Mouse (Mus musculus) adrenal gland, adult 2 months (tissue): ENCODE data around the gene Slc25a28. TPM values are rescaled to one million over a fixed set of nuclear protein-coding genes. Genes with fewer than 3 reads are reported as not detected.

Experiments used
- DNase-seq: peaks from one replicate; pipeline ENCODE4 v3.0.0; 2021
- long read RNA-seq: library from polyadenylated mRNA; stranded (forward); transcript quantifications from one replicate; pipeline ENCODE4 v2.0.0, GENCODE M21; 2021
- polyA plus RNA-seq: library from polyadenylated mRNA; depleted of rRNA; stranded (reverse); fragments of >200 nt; gene quantifications from 2 replicates; pipeline ENCODE4 v1.2.3, GENCODE M21; 2012; rRNA removed
- total RNA-seq, 2 experiments: library from RNA; stranded (reverse); gene quantifications; 2 replicates each; pipeline ENCODE4 v1.2.3; 2021

Gene Slc25a28
- total RNA-seq = 10 to 100 TPM; 62.3 to 73.1 TPM
- polyA plus RNA-seq = 93.6 and 111 TPM in 2 replicates
- long read RNA-seq, transcript Slc25a28-201 (4 exons, 1,535 nt) = major isoform, 41 of 53 reads
- long read RNA-seq, partial matches to known transcripts = 1 of 53 reads
- long read RNA-seq, other reads (novel, unspliced or antisense) = 10 of 53 reads

DNA sequence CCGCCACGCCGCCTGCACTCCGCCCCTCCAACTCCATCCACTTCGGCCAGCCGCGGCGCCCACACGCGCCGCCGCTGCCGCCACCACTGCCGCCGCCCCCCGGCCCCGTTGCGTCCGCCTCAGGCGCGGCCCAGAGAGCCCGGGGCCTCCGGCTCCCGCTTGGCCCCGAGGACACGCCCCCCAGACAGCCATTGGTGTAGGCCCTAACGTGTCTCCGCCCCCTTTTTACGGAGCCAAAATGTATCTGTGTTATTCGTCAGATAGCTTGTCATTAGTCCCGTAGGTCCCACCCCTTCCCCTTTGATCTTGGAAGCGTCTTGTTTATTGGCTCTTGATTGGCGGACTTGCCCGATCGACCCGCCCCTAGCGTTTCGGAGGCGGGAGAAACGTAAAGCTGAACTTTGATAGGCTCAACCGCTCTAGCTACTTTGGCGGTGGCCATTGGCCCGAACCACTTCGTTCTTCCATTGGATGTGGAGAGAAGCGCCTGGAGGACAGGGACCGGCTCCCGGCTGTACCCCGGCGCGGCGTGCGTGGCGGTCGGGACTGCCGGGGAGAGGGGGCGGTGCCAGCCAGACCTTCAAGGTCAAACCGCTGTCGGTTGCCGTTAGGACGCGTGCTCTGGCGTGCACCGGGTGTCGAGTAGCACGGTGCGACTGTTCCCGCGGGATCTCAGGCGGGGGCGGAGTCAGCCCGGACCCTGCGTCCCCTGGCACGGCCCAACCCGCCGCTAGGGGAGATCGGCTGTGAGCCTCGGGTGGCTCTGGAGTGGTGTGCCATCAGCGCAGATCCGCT is at the start of gene Slc25a28:
TSS of gene Slc25a28 (minus strand) at position 152 of the 795 bp plus-strand sequence.
- DNase-seq = peak; percentile 98

DNA sequence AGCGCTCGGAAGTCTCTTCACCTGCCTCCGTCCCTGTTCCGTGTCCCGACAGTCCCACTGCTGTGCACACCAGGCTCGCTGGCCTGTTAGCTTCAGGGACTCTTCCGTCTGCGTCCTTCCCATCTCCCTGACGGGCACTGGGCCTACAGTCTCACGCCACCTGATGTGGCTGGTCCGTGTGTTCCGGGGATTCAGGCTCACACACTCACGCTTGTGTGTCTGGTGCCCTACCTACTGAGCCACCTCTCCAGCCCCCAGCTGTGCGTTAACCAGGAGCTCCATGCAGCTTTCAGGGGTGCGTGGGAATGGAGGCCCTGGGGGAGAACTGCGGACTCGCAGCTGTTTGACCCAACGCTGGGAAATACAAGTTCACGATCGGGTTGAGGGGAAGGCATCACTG is 49.5 kb upstream of the Slc25a28 start:
- no peak for DNase-seq

GRCm38 (mm10) chr19:43723501-43723900 is 48.8 kb upstream of the Slc25a28 start:
- DNase-seq = peak; percentile 73

- DNase-seq = no peak
Measured at GRCm38 (mm10) chr19:43722891-43723290, 48.2 kb upstream of the Slc25a28 start.

GRCm38 (mm10) chr19:43720061-43720460 is 45.4 kb upstream of the Slc25a28 start:
- DNase-seq = no peak

DNA sequence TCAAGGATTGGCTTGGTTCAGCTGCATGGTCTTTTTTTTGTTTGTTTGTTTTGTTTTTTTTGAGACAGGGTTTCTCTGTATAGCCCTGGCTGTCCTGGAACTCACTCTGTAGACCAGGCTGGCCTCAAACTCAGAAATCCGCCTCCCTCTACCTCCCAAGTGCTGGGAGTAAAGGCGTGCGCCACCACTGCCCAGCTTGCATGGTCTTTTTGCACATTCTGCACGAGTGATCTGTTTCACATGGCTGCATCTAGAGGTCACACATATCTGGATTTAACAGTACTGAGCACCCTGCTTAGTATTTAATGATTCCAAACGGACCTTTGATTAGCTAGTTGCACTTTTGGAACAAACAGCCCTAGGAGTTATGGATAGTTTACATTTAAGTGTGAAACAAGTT is 37.3 kb upstream of the Slc25a28 start:
- DNase-seq = no peak

- no peak for DNase-seq
Measured at GRCm38 (mm10) chr19:43711159-43711916, 36.7 kb upstream of the Slc25a28 start.

DNA sequence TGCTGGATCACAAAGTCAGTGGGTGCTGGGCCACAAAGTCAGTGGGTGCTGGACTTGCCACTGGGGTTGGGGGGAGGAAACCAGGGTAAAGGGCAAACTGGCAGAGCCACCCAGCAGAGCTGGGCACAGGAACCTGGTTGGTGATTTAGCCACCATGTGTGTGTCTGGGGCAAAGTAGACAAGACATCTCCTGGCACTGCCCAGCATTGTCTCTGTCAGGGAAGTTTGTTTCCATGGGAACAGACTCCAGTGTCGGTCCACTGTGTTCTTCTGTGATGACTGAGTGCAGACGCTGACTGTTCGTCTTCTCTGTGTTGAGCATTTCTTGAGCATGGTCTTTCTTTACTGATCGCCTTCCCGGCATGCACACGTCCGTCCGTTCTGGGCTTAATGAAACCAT is 34.6 kb upstream of the Slc25a28 start:
- DNase-seq = no peak

GRCm38 (mm10) chr19:43708206-43708605 is 33.5 kb upstream of the Slc25a28 start:
- no peak for DNase-seq

GRCm38 (mm10) chr19:43704787-43705497 is 30.3 kb upstream of the Slc25a28 start:
- DNase-seq = no peak

DNA sequence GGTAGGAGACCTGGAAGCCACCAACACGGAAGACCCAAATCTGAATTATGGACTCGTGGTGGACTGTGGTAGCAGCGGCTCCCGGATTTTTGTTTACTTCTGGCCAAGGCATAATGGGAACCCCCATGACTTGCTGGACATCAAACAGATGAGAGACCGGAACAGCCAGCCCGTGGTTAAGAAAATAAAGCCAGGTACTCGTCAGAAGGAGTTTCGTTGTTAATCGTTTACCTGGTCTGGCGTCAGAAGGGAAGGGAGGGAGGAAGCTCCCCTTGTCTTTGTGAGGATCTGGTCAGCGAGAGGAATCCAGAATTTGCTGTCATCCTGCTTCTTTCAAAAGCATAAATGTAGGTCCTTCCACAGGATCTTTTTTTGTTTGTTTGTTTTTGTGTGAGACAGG is 29.5 kb upstream of the Slc25a28 start:
- no peak for DNase-seq

DNA sequence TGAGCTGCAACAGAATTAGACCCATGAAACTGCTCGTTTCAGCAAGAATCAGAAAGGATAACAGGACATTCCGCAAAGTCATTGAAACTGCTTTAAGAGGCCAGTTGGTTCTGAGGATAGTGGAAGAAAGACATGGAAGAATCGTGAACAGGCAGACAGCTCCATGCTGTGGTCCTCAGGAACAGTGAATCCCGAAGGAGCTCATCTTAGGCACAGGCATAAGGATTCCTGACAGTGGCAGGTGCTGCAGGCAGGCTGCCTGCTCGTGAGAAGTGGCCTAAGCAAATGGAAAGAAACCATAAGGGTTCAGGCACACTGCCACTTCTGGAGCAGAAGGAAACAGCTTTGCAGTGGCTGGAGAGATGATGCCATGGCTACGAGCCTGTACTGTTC is 25.1 kb upstream of the Slc25a28 start:
- DNase-seq = no peak

- no peak for DNase-seq
Measured at GRCm38 (mm10) chr19:43699021-43699762, 24.5 kb upstream of the Slc25a28 start.

GRCm38 (mm10) chr19:43697666-43698370 is 23.1 kb upstream of the Slc25a28 start:
- DNase-seq = no peak

- DNase-seq = no peak
Measured at GRCm38 (mm10) chr19:43695514-43695964, 20.9 kb upstream of the Slc25a28 start.

GRCm38 (mm10) chr19:43692815-43693214 is 18.1 kb upstream of the Slc25a28 start:
- no peak for DNase-seq

DNA sequence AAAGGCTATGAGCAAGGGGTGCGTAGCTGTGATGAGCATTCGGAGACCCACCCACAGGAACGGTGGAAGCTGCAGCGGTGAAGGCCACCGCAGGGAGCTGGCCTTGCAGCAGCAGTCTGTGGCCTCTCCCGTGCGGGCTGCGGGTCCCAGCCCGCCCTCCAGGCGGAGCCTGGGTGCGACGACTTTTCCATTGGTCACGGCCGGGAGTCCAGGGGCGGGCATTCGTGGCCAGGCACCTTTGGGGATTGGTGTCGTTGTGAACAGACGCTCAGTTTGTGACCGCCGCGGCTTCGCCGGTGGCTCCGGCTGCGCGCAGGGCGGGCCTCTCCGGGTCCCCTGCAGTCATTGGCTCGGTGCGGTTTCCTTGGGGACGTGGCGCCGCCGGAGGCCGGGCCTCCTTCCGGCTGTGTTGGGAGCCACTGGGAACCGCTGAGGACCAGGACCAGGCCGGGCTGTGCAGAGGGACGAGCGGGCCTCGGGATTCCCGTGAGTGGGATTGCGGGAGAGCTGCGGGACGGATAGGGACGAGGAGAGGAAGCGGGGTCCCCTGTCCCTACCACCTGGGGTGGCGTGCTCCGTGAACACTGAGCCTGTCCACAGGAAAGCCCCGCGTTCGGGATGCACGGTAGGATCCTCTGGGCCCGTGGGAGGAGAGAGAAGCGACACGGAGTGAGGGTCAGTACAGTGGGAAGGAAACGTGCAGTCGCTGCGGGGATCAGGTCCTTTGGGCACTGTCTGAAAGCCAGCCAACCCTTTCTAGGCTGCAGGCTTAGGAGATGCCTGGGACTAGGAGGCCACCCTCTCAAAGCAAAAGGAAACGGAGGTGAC is 15.0 kb upstream of the Slc25a28 start, which contains the start of gene Entpd7:
TSS of gene Entpd7 (plus strand) at position 254 of the 828 bp plus-strand sequence.
- DNase-seq = peak; percentile 99

DNA sequence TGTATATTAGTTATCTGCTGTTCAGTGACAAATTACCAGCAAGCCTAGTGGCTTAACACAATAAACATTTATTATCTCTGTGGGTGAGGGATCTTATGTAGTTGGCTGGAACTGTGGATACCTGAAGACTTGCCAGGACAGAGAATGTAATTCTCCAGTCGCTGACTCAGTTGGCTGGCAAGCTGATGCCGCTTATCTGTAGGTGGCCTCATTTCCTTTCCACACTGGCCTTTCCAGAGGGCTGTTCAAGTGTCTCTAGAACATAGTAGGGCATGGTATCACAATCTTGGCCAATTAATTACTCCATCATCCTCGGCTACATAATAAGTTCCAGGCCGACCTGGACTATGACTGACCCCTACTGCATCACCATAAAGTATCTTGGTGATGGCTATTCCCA is 6.9 kb upstream of the Slc25a28 start:
- no peak for DNase-seq

DNA sequence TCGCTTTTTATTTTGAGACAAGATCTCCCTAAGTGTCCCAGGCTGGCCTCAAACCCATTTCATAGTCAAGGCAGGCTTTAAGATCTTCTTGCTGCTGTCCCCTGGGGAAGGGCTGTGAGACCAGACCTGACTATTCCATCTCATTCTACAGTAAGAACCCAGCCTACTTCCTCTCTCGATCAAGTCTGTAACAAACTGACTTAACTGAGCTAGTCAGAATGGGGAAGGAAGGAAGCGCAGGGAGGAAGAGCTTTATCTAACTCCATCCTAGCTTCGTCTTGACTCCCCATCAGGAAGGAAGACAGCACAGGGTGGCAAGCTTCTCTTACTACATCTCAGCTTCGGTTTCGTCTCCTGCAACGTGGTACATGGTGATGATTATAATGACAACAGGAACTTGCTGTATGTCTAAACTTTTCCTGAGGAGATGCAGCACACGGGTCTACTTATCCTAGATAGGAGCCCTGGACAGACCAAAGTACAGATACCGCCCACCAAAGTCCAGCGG is 4.8 kb upstream of the Slc25a28 start:
- DNase-seq = no peak
